Comparison of ENCODE assay signal across 23 mouse cellular contexts in the genomic region with DNA sequence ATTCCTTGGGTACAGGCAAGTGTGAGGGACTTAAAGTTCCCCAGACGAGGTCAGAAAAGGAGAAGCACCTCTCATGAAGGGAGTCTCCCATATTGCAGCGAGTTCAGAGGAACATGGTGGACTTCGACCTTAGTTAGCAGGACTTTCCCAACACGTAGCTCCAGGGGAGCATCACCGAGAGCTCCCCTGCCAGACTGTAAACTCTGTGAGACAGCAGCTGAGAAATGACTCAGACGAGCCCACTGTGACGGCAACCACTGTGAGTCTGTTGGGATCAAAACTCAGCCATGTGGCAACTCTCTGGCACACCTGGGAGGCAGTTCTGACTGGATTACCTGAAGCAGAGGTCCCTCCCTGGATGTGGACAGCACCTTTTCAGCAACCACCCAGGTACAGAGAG.
"Had no signal": no experiment of that assay in that cellular context is flagged by ENCODE, and none has a peak within 500 bp of the region (broad histone marks: within the 10 kb centered on the region; RNA-seq: fewer than 3 reads in every experiment).

No protein-coding gene starts in this region.

- H3K4me2 ChIP-seq: heart, embryonic 11.5 days; heart, embryonic 13.5 days; heart, embryonic 15.5 days; hindbrain, embryonic 13.5 days; hindbrain, embryonic 15.5 days; kidney, embryonic 15.5 days; limb, embryonic 13.5 days; limb, embryonic 15.5 days had no signal

- DNase-seq: forebrain, postnatal 0 days; gastrocnemius, postnatal 14 days; gastrocnemius, postnatal 36 days; heart, adult 18-20 months; heart, postnatal 14 days; heart, postnatal 36 days; kidney, adult 18-20 months; kidney, adult 9 months; kidney, postnatal 14 days; lung, adult 18-20 months had no signal

- H3K27ac ChIP-seq: heart, embryonic 13.5 days; heart, embryonic 15.5 days; hindbrain, embryonic 13.5 days; hindbrain, embryonic 15.5 days; hindbrain, postnatal 0 days; kidney, embryonic 15.5 days; kidney, postnatal 0 days; layer of hippocampus, adult 2 months; left cerebral cortex, adult 2 months; limb, embryonic 13.5 days; limb, embryonic 15.5 days; liver, embryonic 14.5 days had no signal

- H3K4me3 ChIP-seq: heart, embryonic 13.5 days; heart, embryonic 15.5 days; hindbrain, embryonic 13.5 days; hindbrain, embryonic 15.5 days; kidney, embryonic 15.5 days; layer of hippocampus, adult 2 months; left cerebral cortex, adult 2 months; limb, embryonic 13.5 days; limb, embryonic 15.5 days had no signal

- H3K9me3 ChIP-seq: heart, embryonic 13.5 days; heart, embryonic 15.5 days; hindbrain, embryonic 13.5 days; hindbrain, embryonic 15.5 days; kidney, embryonic 15.5 days; limb, embryonic 13.5 days; limb, embryonic 15.5 days had no signal

- ATAC-seq: forebrain, postnatal 0 days; hindbrain, postnatal 0 days had no signal

- H3K27me3 ChIP-seq: heart, embryonic 13.5 days; heart, embryonic 15.5 days; hindbrain, embryonic 13.5 days; hindbrain, embryonic 15.5 days; kidney, embryonic 15.5 days; limb, embryonic 13.5 days; limb, embryonic 15.5 days had no signal

- H3K9ac ChIP-seq: forebrain, postnatal 0 days; heart, embryonic 13.5 days; heart, embryonic 15.5 days; hindbrain, embryonic 13.5 days; hindbrain, embryonic 15.5 days; kidney, embryonic 15.5 days; limb, embryonic 13.5 days; limb, embryonic 15.5 days; liver, embryonic 14.5 days had no signal

- H3K4me1 ChIP-seq: heart, embryonic 13.5 days; heart, embryonic 15.5 days; hindbrain, embryonic 13.5 days; hindbrain, embryonic 15.5 days; kidney, embryonic 15.5 days; limb, embryonic 13.5 days; limb, embryonic 15.5 days had no signal
